Mouse (Mus musculus): ENCODE data around the gene Vcp. TPM values are rescaled to one million over a fixed set of nuclear protein-coding genes. Genes with fewer than 3 reads are reported as not detected.

Vcp gene
- total and polyA plus RNA-seq, 2 experiments from 2014 or later: 166 to 438 TPM

DNA sequence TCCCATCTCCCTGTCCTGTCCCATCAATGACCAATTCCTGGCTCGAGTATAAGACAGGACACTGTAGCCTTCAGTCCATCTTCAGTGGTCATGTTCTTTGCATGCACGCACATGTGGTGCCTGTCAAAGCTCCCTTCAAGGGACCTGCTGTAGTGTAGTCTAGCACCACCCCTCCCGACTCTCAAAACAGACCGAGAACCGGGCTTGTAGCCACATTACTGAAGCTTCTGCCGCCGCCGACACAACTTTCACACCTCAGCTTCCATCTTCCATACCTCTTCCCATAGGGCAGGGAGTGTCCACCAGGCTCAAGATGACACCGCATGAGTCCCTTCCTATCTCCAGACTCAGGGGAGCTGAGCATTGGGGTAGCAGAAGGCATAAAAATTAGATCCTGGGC is 56.1 kb downstream of the Vcp start:
- H3K9ac ChIP-seq (replicated peaks; ENCODE audit: low read depth, low read length): no peak overlapping the region
- H3K4me3 ChIP-seq (ENCODE audit: low read depth, low read length): no peak overlapping the region
- H3K36me3 ChIP-seq (replicated peaks; ENCODE audit: control insufficient read depth, insufficient read depth, low read length): no peaks in the 10 kb centered on the region; the same call in 1 of the 2 replicates
- no peak overlapping the region for H3K4me2 ChIP-seq (ENCODE audit: low read depth, low read length)
- no peaks in the 10 kb centered on the region for H3K27me3 ChIP-seq (ENCODE audit: control insufficient read depth, insufficient read depth, low read length)
- no peak overlapping the region for H3K27ac ChIP-seq (ENCODE audit: low read depth)
- no peak for TF ChIP-seq CTCF (IDR thresholded peaks at IDR 0.05; ENCODE audit: low read depth)
- TF ChIP-seq EP300 (IDR thresholded peaks at IDR 0.05; ENCODE audit: low read depth): no peak
- DNase-seq (ENCODE audit: low spot score): no peak
- no peak for ATAC-seq (ENCODE audit: insufficient read depth, low read depth)
- no peaks in the 10 kb centered on the region for H3K4me1 ChIP-seq (ENCODE audit: control insufficient read depth, insufficient read depth)
- H3K9me3 ChIP-seq (replicated peaks; ENCODE audit: control insufficient read depth, low read length): no peaks in the 10 kb centered on the region
- WGBS: 73% methylated on average over 9 of the region's 9 CpGs

DNA sequence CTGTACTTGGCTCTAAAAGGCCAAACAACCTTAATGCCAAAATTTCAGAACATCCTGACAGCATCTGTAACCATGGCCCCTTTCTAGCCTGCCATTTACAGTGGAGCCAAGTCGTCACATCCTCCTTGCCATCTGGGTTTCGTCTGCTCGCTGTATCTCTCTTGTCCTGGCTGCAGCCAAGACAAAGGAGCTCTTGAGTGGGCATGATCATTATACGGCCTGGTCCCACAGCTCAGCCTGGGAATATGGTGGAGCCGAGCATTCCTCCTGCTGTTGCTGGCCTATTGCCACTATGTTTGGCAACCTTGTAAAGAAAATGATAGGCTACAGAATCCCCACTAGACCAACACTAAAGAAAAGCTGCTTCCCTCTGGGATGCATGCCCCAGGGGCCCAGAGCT is 57.0 kb downstream of the Vcp start:
- Histone ChIP-seq H3K27me3 (ENCODE audit: control insufficient read depth, insufficient read depth, low read length) (no peaks in the 10 kb centered on the region), H3K27ac (ENCODE audit: low read depth) (no peak overlapping the region), H3K9ac (replicated peaks; ENCODE audit: low read depth, low read length) (no peak overlapping the region), H3K36me3 (replicated peaks; ENCODE audit: control insufficient read depth, insufficient read depth, low read length) (no peaks in the 10 kb centered on the region; the same call in 1 of the 2 replicates), H3K9me3 (replicated peaks; ENCODE audit: control insufficient read depth, low read length) (no peaks in the 10 kb centered on the region), H3K4me3 (ENCODE audit: low read depth, low read length) (no peak overlapping the region), H3K4me1 (ENCODE audit: control insufficient read depth, insufficient read depth) (no peaks in the 10 kb centered on the region), H3K4me2 (ENCODE audit: low read depth, low read length) (no peak overlapping the region)
- 46% methylated on average over 5 of the region's 5 CpGs for WGBS
- DNase-seq (ENCODE audit: low spot score) (no peak), ATAC-seq (ENCODE audit: insufficient read depth, low read depth) (no peak)
- TF ChIP-seq EP300 (IDR thresholded peaks at IDR 0.05; ENCODE audit: low read depth) (no peak), CTCF (IDR thresholded peaks at IDR 0.05; ENCODE audit: low read depth) (no peak)

DNA sequence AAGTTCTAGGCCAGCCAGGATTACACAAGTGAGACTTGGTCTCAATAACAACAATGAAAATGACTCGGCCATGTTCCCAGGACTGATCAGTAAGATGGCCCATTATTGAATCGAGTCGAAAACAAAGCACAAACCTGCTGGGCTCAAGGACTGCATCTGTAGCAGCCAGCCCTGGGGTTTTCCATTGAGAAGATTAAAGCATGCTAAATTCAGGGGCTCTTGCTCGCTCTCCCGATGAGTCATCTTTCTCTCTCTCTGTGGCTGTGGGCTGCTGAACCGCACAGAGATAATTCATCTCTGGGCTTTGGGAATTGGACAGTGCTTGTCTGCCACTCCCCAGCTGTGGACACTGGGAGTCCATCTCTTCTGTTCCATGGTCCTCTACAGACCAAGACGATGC is 58.9 kb downstream of the Vcp start:
- Histone ChIP-seq H3K4me1 (ENCODE audit: control insufficient read depth, insufficient read depth) (no peaks in the 10 kb centered on the region), H3K27ac (ENCODE audit: low read depth) (no peak overlapping the region), H3K4me3 (ENCODE audit: low read depth, low read length) (no peak overlapping the region), H3K9me3 (replicated peaks; ENCODE audit: control insufficient read depth, low read length) (no peaks in the 10 kb centered on the region), H3K9ac (replicated peaks; ENCODE audit: low read depth, low read length) (no peak overlapping the region), H3K36me3 (replicated peaks; ENCODE audit: control insufficient read depth, insufficient read depth, low read length) (no peaks in the 10 kb centered on the region; the same call in 1 of the 2 replicates), H3K27me3 (ENCODE audit: control insufficient read depth, insufficient read depth, low read length) (no peaks in the 10 kb centered on the region), H3K4me2 (ENCODE audit: low read depth, low read length) (no peak overlapping the region)
- 59% methylated on average over 7 of the region's 7 CpGs for WGBS
- no peak for ATAC-seq (ENCODE audit: insufficient read depth, low read depth)
- no peak for DNase-seq (ENCODE audit: low spot score)
- TF ChIP-seq CTCF (IDR thresholded peaks at IDR 0.05; ENCODE audit: low read depth): no peak

DNA sequence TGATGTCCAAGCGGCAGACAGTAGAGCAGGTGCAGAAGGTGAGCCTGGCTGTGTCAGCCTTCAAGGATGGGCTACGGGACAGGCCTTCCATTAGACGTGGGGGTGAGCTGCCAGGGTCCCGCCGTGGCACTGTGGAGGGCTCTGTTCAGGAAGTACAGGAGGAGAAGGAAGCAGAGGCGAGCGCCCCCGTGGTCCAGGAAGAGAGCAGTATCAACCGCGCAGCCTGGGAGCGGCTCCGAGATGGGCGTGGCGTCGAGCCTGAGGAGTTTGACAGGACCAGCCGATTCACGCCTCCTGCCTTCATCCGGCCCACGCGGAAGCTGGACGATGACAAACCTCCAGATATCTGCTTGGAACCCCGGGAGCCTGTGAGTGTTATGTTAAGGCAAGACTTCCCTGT is 66.7 kb downstream of the Vcp start:
- Histone ChIP-seq H3K4me3 (ENCODE audit: low read depth, low read length) (peak overlapping the region; percentile 27), H3K27ac (ENCODE audit: low read depth) (peak overlapping the region; percentile 95), H3K27me3 (ENCODE audit: control insufficient read depth, insufficient read depth, low read length) (no peaks in the 10 kb centered on the region), H3K4me2 (ENCODE audit: low read depth, low read length) (peak overlapping the region; percentile 55), H3K9ac (replicated peaks; ENCODE audit: low read depth, low read length) (no peak overlapping the region), H3K36me3 (replicated peaks; ENCODE audit: control insufficient read depth, insufficient read depth, low read length) (no peaks in the 10 kb centered on the region), H3K9me3 (replicated peaks; ENCODE audit: control insufficient read depth, low read length) (no peaks in the 10 kb centered on the region), H3K4me1 (ENCODE audit: control insufficient read depth, insufficient read depth) (peaks cover 13% of the 10 kb centered on the region)
- no peak for TF ChIP-seq EP300 (IDR thresholded peaks at IDR 0.05; ENCODE audit: low read depth)
- peak; percentile 32 for TF ChIP-seq CTCF (IDR thresholded peaks at IDR 0.05; ENCODE audit: low read depth)
- peak; percentile 77 for DNase-seq (ENCODE audit: low spot score)
- peak; percentile 76 for ATAC-seq (ENCODE audit: insufficient read depth, low read depth)
- 5% methylated on average over 22 of the region's 22 CpGs for WGBS

DNA sequence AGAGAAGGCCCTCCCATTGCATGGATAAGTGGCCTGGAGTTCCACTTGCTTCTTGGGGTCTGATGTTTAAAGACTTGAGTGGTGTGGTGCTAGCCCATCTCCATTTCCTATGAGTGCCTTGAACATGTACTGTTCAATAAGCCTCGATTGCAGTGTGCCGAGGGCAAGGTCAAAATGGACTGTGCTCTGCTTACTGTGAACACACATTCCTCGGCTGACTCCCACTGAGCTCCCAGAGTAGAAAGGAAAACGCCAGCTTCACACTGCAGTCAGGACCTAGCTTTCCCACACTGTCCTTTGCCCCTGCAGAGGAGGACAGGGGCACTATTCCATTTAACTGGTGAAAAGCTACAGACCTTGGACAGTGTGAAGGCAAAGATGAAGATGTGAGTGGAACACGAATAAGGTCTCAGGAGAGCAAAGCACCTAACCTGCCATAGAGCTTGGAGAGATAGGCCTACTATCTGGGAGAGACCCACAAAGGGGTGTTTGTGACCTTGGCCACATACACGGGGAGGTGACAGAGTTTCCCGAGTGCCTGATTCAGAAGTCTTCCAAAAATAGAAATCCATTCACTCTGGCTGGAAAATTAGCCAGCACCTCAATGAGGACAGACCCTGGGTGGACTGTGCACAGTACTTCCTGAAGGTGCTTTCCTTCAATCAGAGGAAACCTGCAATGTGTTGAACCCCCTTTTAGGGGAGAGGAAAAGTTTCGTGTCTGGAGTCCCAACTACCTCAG is 67.9 kb downstream of the Vcp start:
- H3K4me2 ChIP-seq (ENCODE audit: low read depth, low read length): no peak overlapping the region
- DNase-seq (ENCODE audit: low spot score) (peak; percentile 74), ATAC-seq (ENCODE audit: insufficient read depth, low read depth) (peak; percentile 76)
- H3K9ac ChIP-seq (replicated peaks; ENCODE audit: low read depth, low read length): 0 out of 2 replicates have a peak overlapping the region, but pooled peaks have one; percentile 8
- no peaks in the 10 kb centered on the region for H3K9me3 ChIP-seq (replicated peaks; ENCODE audit: control insufficient read depth, low read length)
- H3K4me3 ChIP-seq (ENCODE audit: low read depth, low read length): no peak overlapping the region
- H3K27me3 ChIP-seq (ENCODE audit: control insufficient read depth, insufficient read depth, low read length): no peaks in the 10 kb centered on the region
- H3K36me3 ChIP-seq (replicated peaks; ENCODE audit: control insufficient read depth, insufficient read depth, low read length): no peaks in the 10 kb centered on the region
- H3K27ac ChIP-seq (ENCODE audit: low read depth): peak overlapping the region; percentile 95
- peaks cover 13% of the 10 kb centered on the region for H3K4me1 ChIP-seq (ENCODE audit: control insufficient read depth, insufficient read depth)
- WGBS: 24% methylated on average over 8 of the region's 8 CpGs
- TF ChIP-seq CTCF (IDR thresholded peaks at IDR 0.05; ENCODE audit: low read depth): no peak
- TF ChIP-seq EP300 (IDR thresholded peaks at IDR 0.05; ENCODE audit: low read depth): no peak

Other genes starting within 250 kb of the Vcp start
- not detected in 2 replicates for gene Ccl19, start 243.9 kb downstream of the Vcp start, total RNA-seq (2014; rRNA removed; ENCODE audit: low replicate concordance)
- not detected in 2 replicates for gene Ccl19, start 243.9 kb downstream of the Vcp start, polyA plus RNA-seq (2015; fragmentation: Nextera tagmentation; extraction: Ambion mirVana)
- gene Ccl21a, start 226.5 kb downstream of the Vcp start, total RNA-seq (2014; rRNA removed; ENCODE audit: low replicate concordance): 13.1 and 21.8 TPM in 2 replicates
- gene Ccl21a, start 226.5 kb downstream of the Vcp start, polyA plus RNA-seq (2015; fragmentation: Nextera tagmentation; extraction: Ambion mirVana): 19.0 and 26.8 TPM in 2 replicates
- gene Fam205a1, start 146.6 kb downstream of the Vcp start, total RNA-seq (2014; rRNA removed; ENCODE audit: low replicate concordance): not detected in 2 replicates
- not detected in 2 replicates for gene Fam205a1, start 146.6 kb downstream of the Vcp start, polyA plus RNA-seq (2015; fragmentation: Nextera tagmentation; extraction: Ambion mirVana)
- not detected in 2 replicates for gene Gm12394, start 143.7 kb downstream of the Vcp start, total RNA-seq (2014; rRNA removed; ENCODE audit: low replicate concordance)
- 0.05 and 0.07 TPM in 2 replicates for gene Gm12394, start 143.7 kb downstream of the Vcp start, polyA plus RNA-seq (2015; fragmentation: Nextera tagmentation; extraction: Ambion mirVana)
- gene Fam205c, start 126.3 kb downstream of the Vcp start, total RNA-seq (2014; rRNA removed; ENCODE audit: low replicate concordance): not detected in 2 replicates
- 0.18 and 0.23 TPM in 2 replicates for gene Fam205c, start 126.3 kb downstream of the Vcp start, polyA plus RNA-seq (2015; fragmentation: Nextera tagmentation; extraction: Ambion mirVana)
- 4.1 and 13.2 TPM in 2 replicates for gene Phf24, start 83.8 kb downstream of the Vcp start, total RNA-seq (2014; rRNA removed; ENCODE audit: low replicate concordance)
- gene Phf24, start 83.8 kb downstream of the Vcp start, polyA plus RNA-seq (2015; fragmentation: Nextera tagmentation; extraction: Ambion mirVana): 5.0 and 5.3 TPM in 2 replicates
- gene Dnajb5, start 50.7 kb downstream of the Vcp start, total RNA-seq (2014; rRNA removed; ENCODE audit: low replicate concordance): 41.8 and 59.1 TPM in 2 replicates
- 12.5 and 18.2 TPM in 2 replicates for gene Dnajb5, start 50.7 kb downstream of the Vcp start, polyA plus RNA-seq (2015; fragmentation: Nextera tagmentation; extraction: Ambion mirVana)
- not detected in 2 replicates for gene 1700022I11Rik, start 30.9 kb downstream of the Vcp start, total RNA-seq (2014; rRNA removed; ENCODE audit: low replicate concordance)
- 0.19 and 0.41 TPM in 2 replicates for gene 1700022I11Rik, start 30.9 kb downstream of the Vcp start, polyA plus RNA-seq (2015; fragmentation: Nextera tagmentation; extraction: Ambion mirVana)
- gene Fancg, start 10.0 kb upstream of the Vcp start, total RNA-seq (2014; rRNA removed; ENCODE audit: low replicate concordance): 4.5 and 4.9 TPM in 2 replicates
- gene Fancg, start 10.0 kb upstream of the Vcp start, polyA plus RNA-seq (2015; fragmentation: Nextera tagmentation; extraction: Ambion mirVana): 4.6 and 4.9 TPM in 2 replicates
- 11.3 and 25.2 TPM in 2 replicates for gene Pigo, start 25.3 kb upstream of the Vcp start, total RNA-seq (2014; rRNA removed; ENCODE audit: low replicate concordance)
- 11.4 and 12.5 TPM in 2 replicates for gene Pigo, start 25.3 kb upstream of the Vcp start, polyA plus RNA-seq (2015; fragmentation: Nextera tagmentation; extraction: Ambion mirVana)
- gene Stoml2, start 31.2 kb upstream of the Vcp start, total RNA-seq (2014; rRNA removed; ENCODE audit: low replicate concordance): 77.9 and 130 TPM in 2 replicates
- gene Stoml2, start 31.2 kb upstream of the Vcp start, polyA plus RNA-seq (2015; fragmentation: Nextera tagmentation; extraction: Ambion mirVana): 171 and 174 TPM in 2 replicates
- gene Fam214b, start 45.7 kb upstream of the Vcp start, total RNA-seq (2014; rRNA removed; ENCODE audit: low replicate concordance): 15.9 and 27.1 TPM in 2 replicates
- gene Fam214b, start 45.7 kb upstream of the Vcp start, polyA plus RNA-seq (2015; fragmentation: Nextera tagmentation; extraction: Ambion mirVana): 12.8 and 13.4 TPM in 2 replicates
- gene Unc13b, start 58.4 kb upstream of the Vcp start, total RNA-seq (2014; rRNA removed; ENCODE audit: low replicate concordance): 45.7 and 51.8 TPM in 2 replicates
- gene Unc13b, start 58.4 kb upstream of the Vcp start, polyA plus RNA-seq (2015; fragmentation: Nextera tagmentation; extraction: Ambion mirVana): 5.1 and 5.4 TPM in 2 replicates

All from heart, postnatal 0 days (tissue).